Mouse (Mus musculus) MN1 (cell line): ENCODE data around the gene Cdh16.
A peak's percentile ranks its signal among the peaks of the same experiment; 100 is the strongest.
"Not testable (repeated sequence)": the region's sequence is repeated elsewhere in the genome, so short reads cannot be mapped to it uniquely, and the experiment has no call there.

Source experiments
- DNase-seq: peaks from one replicate; pipeline ENCODE4 v3.0.0-alpha.2; 2016; ENCODE audit warnings: low spot score

The Cdh16 gene

GRCm38 (mm10) chr8:104611613-104612012 is 12.6 kb downstream of the Cdh16 start:
- DNase-seq = no peak

GRCm38 (mm10) chr8:104610185-104610766 is 13.9 kb downstream of the Cdh16 start:
- no peak for DNase-seq

- no peak for DNase-seq
Measured at GRCm38 (mm10) chr8:104609222-104609621, 15.0 kb downstream of the Cdh16 start.

- DNase-seq = no peak
Measured at GRCm38 (mm10) chr8:104607944-104608343, 16.3 kb downstream of the Cdh16 start.

- DNase-seq = no peak
Measured at GRCm38 (mm10) chr8:104606329-104606728, 17.9 kb downstream of the Cdh16 start.

GRCm38 (mm10) chr8:104603245-104603593 is 21.0 kb downstream of the Cdh16 start:
- no peak for DNase-seq

- DNase-seq = peak; percentile 93
Measured at GRCm38 (mm10) chr8:104602468-104603244, 21.5 kb downstream of the Cdh16 start.

GRCm38 (mm10) chr8:104601941-104602371 is 22.2 kb downstream of the Cdh16 start:
- no peak for DNase-seq

- DNase-seq = no peak
Measured at GRCm38 (mm10) chr8:104601386-104601785, 22.8 kb downstream of the Cdh16 start.

- DNase-seq = peak; percentile 66
Measured at GRCm38 (mm10) chr8:104598496-104598895, 25.7 kb downstream of the Cdh16 start.

GRCm38 (mm10) chr8:104597656-104598055 is 26.5 kb downstream of the Cdh16 start:
- peak; percentile 83 for DNase-seq

GRCm38 (mm10) chr8:104595773-104596536 is 28.2 kb downstream of the Cdh16 start:
- DNase-seq = peak; percentile 79

GRCm38 (mm10) chr8:104594611-104595362 is 29.4 kb downstream of the Cdh16 start:
- no peak for DNase-seq

GRCm38 (mm10) chr8:104593536-104594325 is 30.5 kb downstream of the Cdh16 start:
- no peak for DNase-seq

- DNase-seq = no peak
Measured at GRCm38 (mm10) chr8:104592566-104592965, 31.6 kb downstream of the Cdh16 start.

GRCm38 (mm10) chr8:104591856-104592255 is 32.3 kb downstream of the Cdh16 start:
- DNase-seq = no peak

GRCm38 (mm10) chr8:104591133-104591834 is 32.9 kb downstream of the Cdh16 start, which contains the start of gene Pdp2:
Gene Pdp2 (plus strand): TSS chr8:104591451.
- DNase-seq = peak; percentile 96

- no peak for DNase-seq
Measured at GRCm38 (mm10) chr8:104590284-104590683, 33.9 kb downstream of the Cdh16 start.

GRCm38 (mm10) chr8:104584522-104584921 is 39.7 kb downstream of the Cdh16 start:
- no peak for DNase-seq

GRCm38 (mm10) chr8:104577606-104578005 is 46.6 kb downstream of the Cdh16 start:
- not testable (repeated sequence) for DNase-seq

GRCm38 (mm10) chr8:104576820-104577219 is 47.4 kb downstream of the Cdh16 start:
- DNase-seq = no peak
